Mouse (Mus musculus) heart, adult 8-10 months (tissue): ENCODE data around the gene Lin7c. TPM values are rescaled to one million over a fixed set of nuclear protein-coding genes. Genes with fewer than 3 reads are reported as not detected.
A peak's percentile ranks its signal among the peaks of the same experiment; 100 is the strongest.
"Not testable (repeated sequence)": the region's sequence is repeated elsewhere in the genome, so short reads cannot be mapped to it uniquely, and the experiment has no call there.

Experiments used
- DNase-seq: peaks from one replicate; pipeline ENCODE4 v3.0.0; 2022; ENCODE audit warnings: low spot score
- total RNA-seq, 4 experiments: library from RNA; stranded (reverse); gene quantifications; 2 replicates each; pipeline ENCODE4 v1.2.4; 2022

Gene Lin7c
- total RNA-seq: 10 to 100 TPM; 41.5 to 45.6 (median 43.7) TPM

GRCm38 (mm10) chr2:109890597-109890996 lies at the start of gene Lin7c:
TSS of gene Lin7c (plus strand) at chr2:109890853.
- DNase-seq: peak; percentile 94

GRCm38 (mm10) chr2:109846401-109846800 lies 44.3 kb upstream of the Lin7c start:
- DNase-seq: no peak

GRCm38 (mm10) chr2:109848305-109848704 lies 42.3 kb upstream of the Lin7c start:
- no peak for DNase-seq

GRCm38 (mm10) chr2:109848715-109849114 lies 41.9 kb upstream of the Lin7c start:
- no peak for DNase-seq

- no peak for DNase-seq
Measured at GRCm38 (mm10) chr2:109855601-109856000, 35.1 kb upstream of the Lin7c start.

- DNase-seq: no peak
Measured at GRCm38 (mm10) chr2:109859671-109860070, 31.0 kb upstream of the Lin7c start.

GRCm38 (mm10) chr2:109860832-109861231 lies 29.8 kb upstream of the Lin7c start:
- no peak for DNase-seq

- DNase-seq: not testable (repeated sequence)
Measured at GRCm38 (mm10) chr2:109879429-109879828, 11.2 kb upstream of the Lin7c start.

GRCm38 (mm10) chr2:109881111-109881510 lies 9.5 kb upstream of the Lin7c start:
- no peak for DNase-seq

- no peak for DNase-seq
Measured at GRCm38 (mm10) chr2:109881625-109882024, 9.0 kb upstream of the Lin7c start.

- DNase-seq: no peak
Measured at GRCm38 (mm10) chr2:109884106-109884505, 6.5 kb upstream of the Lin7c start.

GRCm38 (mm10) chr2:109884507-109884906 lies 6.1 kb upstream of the Lin7c start:
- DNase-seq: peak; percentile 39

- no peak for DNase-seq
Measured at GRCm38 (mm10) chr2:109890068-109890467, 585 bp upstream of the Lin7c start.

GRCm38 (mm10) chr2:109891031-109891430 lies 378 bp downstream of the Lin7c start:
- DNase-seq: no peak

GRCm38 (mm10) chr2:109891471-109891870 lies 818 bp downstream of the Lin7c start:
- DNase-seq: no peak

GRCm38 (mm10) chr2:109896311-109896710 lies 5.7 kb downstream of the Lin7c start:
- DNase-seq: no peak

GRCm38 (mm10) chr2:109902869-109903268 lies 12.2 kb downstream of the Lin7c start:
- no peak for DNase-seq

- peak; percentile 91 for DNase-seq
Measured at GRCm38 (mm10) chr2:109904171-109904821, 13.6 kb downstream of the Lin7c start.

- no peak for DNase-seq
Measured at GRCm38 (mm10) chr2:109909122-109909521, 18.5 kb downstream of the Lin7c start.

- DNase-seq: no peak
Measured at GRCm38 (mm10) chr2:109912216-109912615, 21.6 kb downstream of the Lin7c start.

GRCm38 (mm10) chr2:109912766-109913165 lies 22.1 kb downstream of the Lin7c start:
- DNase-seq: no peak

GRCm38 (mm10) chr2:109913241-109913640 lies 22.6 kb downstream of the Lin7c start:
- no peak for DNase-seq

- DNase-seq: no peak
Measured at GRCm38 (mm10) chr2:109914601-109915000, 23.9 kb downstream of the Lin7c start.
